Mouse (Mus musculus): ENCODE measurements around the gene Bmp6.

The Bmp6 gene

GRCm38 (mm10) chr13:38429671-38430070 lies 84.8 kb downstream of the Bmp6 start:
- no peak for DNase-seq (ENCODE audit: low spot score)

- DNase-seq (ENCODE audit: low spot score) = no peak
Observed at GRCm38 (mm10) chr13:38430075-38430474, 85.2 kb downstream of the Bmp6 start.

- DNase-seq (ENCODE audit: low spot score) = no peak
Observed at GRCm38 (mm10) chr13:38434831-38435230, 89.9 kb downstream of the Bmp6 start.

GRCm38 (mm10) chr13:38437930-38438329 lies 93.0 kb downstream of the Bmp6 start:
- no peak for DNase-seq (ENCODE audit: low spot score)

GRCm38 (mm10) chr13:38440240-38440639 lies 95.3 kb downstream of the Bmp6 start:
- DNase-seq (ENCODE audit: low spot score) = no peak

- no peak for DNase-seq (ENCODE audit: low spot score)
Observed at GRCm38 (mm10) chr13:38448516-38449015, 103.7 kb downstream of the Bmp6 start.

- DNase-seq (ENCODE audit: low spot score) = no peak
Observed at GRCm38 (mm10) chr13:38450051-38450971, 105.4 kb downstream of the Bmp6 start.

- no peak for DNase-seq (ENCODE audit: low spot score)
Observed at GRCm38 (mm10) chr13:38451446-38451845, 106.5 kb downstream of the Bmp6 start.

- no peak for DNase-seq (ENCODE audit: low spot score)
Observed at GRCm38 (mm10) chr13:38463410-38463809, 118.5 kb downstream of the Bmp6 start.

- no peak for DNase-seq (ENCODE audit: low spot score)
Observed at GRCm38 (mm10) chr13:38470882-38471281, 126.0 kb downstream of the Bmp6 start.

GRCm38 (mm10) chr13:38472636-38473035 lies 127.7 kb downstream of the Bmp6 start:
- no peak for DNase-seq (ENCODE audit: low spot score)

GRCm38 (mm10) chr13:38473497-38473896 lies 128.6 kb downstream of the Bmp6 start:
- DNase-seq (ENCODE audit: low spot score) = no peak

GRCm38 (mm10) chr13:38476936-38477335 lies 132.0 kb downstream of the Bmp6 start:
- DNase-seq (ENCODE audit: low spot score) = no peak

- no peak for DNase-seq (ENCODE audit: low spot score)
Observed at GRCm38 (mm10) chr13:38481021-38481420, 136.1 kb downstream of the Bmp6 start.

- no peak for DNase-seq (ENCODE audit: low spot score)
Observed at GRCm38 (mm10) chr13:38484701-38485100, 139.8 kb downstream of the Bmp6 start.

- DNase-seq (ENCODE audit: low spot score) = no peak
Observed at GRCm38 (mm10) chr13:38486767-38487166, 141.9 kb downstream of the Bmp6 start.

- DNase-seq (ENCODE audit: low spot score) = no peak
Observed at GRCm38 (mm10) chr13:38496715-38497114, 151.8 kb downstream of the Bmp6 start.

GRCm38 (mm10) chr13:38501314-38501713 lies 156.4 kb downstream of the Bmp6 start:
- no peak for DNase-seq (ENCODE audit: low spot score)

GRCm38 (mm10) chr13:38503137-38503849 lies 158.4 kb downstream of the Bmp6 start:
- DNase-seq (ENCODE audit: low spot score) = peak; percentile 63

- no peak for DNase-seq (ENCODE audit: low spot score)
Observed at GRCm38 (mm10) chr13:38506320-38506719, 161.4 kb downstream of the Bmp6 start.

GRCm38 (mm10) chr13:38506936-38507335 lies 162.0 kb downstream of the Bmp6 start:
- DNase-seq (ENCODE audit: low spot score) = no peak

GRCm38 (mm10) chr13:38509681-38510341 lies 164.9 kb downstream of the Bmp6 start:
- no peak for DNase-seq (ENCODE audit: low spot score)
